Mouse (Mus musculus) left cerebral cortex, adult 18-20 months (tissue): ENCODE measurements around the gene Ndrg4. TPM values are rescaled to one million over a fixed set of nuclear protein-coding genes. Genes with fewer than 3 reads are reported as not detected.

ENCODE experiments used
- DNase-seq, 2 experiments: peaks; one replicate each; pipeline ENCODE4 v3.0.0; 2021 to 2022; ENCODE audit warnings: low spot score in 2 of 2, mixed read lengths in 1 of 2
- microRNA-seq, 2 experiments: library from miRNA; unstranded; fragments of <30 nt; microRNA quantifications; one replicate each; pipeline ENCODE4 v1.2.0; 2021
- total RNA-seq, 2 experiments: library from RNA; stranded (reverse); gene quantifications; 2 replicates each; pipeline ENCODE4 v1.2.3; 2021

The Ndrg4 gene
- total RNA-seq, 2 experiments from 2014 or later = 1,666 to 1,729 TPM

DNA sequence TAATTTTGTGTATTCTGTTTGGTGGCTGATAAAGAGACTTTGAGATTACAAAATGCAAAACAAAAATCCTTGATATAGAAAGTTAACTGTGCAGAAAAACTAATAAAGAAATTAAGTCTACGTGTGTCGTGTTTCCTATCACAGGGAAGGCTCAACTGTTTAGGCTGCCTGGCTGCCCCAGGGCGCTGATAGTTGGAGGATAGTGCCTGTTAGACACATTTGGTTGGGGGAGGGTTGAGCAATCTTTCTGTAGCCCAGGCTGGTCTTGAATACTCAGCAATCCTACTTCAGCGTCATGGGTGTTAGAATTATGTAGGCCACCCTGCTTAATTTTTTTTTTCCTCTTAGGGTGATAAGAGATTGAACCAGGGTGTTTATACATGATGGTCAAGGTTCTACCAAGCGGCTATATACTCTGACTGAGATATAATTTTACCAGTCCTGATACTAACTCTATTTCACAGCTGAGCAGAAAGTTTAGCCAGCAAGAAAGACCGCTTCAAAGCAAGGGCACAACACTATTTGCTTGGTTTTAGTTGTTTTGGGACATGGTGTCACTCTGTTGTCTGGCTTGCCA, 38.1 kb downstream of the Ndrg4 start:
- no peak for DNase-seq

DNA sequence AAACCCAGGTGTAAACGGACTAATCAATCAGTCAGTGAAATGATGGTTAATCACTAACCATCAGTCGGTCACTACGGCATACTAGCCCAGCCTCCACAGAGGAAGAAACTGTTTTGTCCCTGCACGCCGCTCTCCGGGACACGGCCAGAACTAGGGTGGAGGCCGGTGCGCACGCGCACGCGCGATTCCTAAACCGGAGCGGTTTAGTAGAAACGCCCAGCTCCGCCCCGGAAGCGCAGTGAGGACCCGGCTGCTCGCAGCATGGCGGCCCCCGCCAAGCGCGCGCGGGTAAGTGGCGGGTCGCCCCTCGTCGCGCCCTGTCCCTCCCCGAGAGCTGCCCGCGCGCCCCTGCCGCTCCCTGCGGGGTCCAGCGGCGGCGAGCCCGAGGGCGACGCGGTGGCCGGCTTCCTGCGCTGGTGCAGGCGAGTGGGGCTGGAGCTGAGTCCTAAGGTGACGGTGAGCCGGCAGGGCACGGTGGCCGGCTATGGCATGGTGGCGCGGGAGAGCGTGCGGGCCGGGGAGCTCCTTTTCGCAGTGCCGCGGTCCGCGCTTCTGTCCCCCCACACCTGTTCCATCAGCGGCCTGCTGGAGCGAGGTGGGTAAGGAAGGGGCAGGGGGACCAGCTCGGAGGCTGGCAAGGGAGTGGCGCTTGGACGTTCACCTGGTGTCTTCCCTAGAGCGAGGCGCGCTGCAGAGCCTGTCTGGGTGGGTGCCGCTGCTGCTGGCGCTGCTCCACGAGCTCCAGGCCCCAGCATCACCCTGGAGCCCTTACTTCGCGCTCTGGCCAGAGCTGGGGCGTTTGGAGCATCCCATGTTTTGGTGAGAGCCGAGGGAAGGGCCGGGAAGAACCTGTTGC, 39.1 kb downstream of the Ndrg4 start, which contains the start of gene Setd6:
Gene Setd6 (plus strand): TSS at position 206 of the 856 bp plus-strand sequence.
- DNase-seq = peak; percentile 81 to 90

DNA sequence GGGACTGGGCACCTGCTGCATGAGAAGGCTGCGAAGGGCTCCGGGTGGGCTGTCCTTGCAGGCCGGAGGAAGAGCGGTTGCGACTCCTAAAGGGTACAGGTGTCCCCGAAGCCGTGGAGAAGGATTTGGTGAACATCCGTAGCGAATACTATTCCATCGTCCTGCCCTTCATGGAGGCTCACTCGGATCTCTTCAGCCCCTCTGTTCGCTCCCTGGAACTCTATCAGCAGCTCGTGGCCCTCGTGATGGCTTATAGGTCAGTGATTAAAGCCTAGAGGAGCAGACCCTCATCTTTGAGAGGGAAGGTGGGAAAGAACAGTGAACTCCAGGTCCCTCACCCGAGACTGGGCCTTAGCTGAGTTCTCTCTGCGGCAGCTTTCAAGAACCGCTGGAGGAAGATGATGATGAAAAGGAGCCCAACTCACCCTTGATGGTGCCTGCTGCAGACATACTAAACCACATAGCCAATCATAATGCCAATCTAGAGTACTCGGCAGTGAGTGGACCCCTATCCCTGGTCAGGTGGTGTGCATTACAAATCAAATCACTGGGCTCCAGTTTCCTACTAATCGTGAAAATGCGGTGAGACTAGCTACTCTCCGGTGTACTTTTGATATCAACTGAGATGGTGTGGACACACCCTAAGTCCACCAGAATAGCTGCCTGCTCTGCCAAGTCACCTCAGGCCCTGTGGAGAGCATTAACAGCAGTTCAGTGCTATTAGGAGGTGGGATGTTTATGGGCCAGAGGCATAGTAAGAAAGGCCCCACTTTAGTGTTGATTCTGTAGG, 40.0 kb downstream of the Ndrg4 start:
- DNase-seq = no peak

DNA sequence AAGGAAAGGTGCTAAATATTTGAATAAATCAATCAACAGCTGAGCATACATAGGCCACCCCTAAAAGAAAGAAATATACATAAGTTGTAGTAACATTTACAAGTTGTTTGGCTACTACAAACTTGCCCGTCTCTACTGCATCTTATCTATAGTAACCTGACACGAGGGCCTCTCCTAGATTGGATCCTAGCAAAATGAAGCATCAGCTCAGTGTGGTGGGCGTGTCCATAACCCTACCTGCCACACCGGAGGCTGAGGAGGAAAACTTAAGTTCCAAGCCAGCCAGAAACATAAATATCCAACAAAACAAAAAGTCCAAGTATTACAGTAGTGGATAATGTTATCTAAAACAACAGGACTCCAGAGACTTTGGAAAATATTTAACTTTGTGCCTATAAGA, 50.8 kb downstream of the Ndrg4 start:
- DNase-seq = no peak

DNA sequence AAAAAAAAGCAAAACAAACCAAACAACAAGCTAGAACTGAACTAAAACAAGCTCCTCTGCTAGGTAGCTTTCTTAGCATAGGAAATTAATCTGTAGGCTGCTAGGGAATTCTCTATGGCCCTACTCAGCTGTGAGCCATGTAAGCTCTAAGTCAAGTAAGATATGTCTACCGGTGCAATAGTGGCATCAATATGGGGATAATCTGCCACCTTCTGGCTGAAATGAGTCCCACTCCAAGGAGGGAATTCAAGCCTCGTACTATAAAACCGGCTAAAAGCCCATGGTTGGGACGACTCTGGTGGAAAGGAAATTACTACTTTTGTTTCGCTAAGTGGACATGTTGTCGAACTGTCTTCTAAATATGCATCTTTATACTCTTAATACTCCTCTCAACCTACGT, 61.8 kb downstream of the Ndrg4 start:
- DNase-seq = peak; percentile 30 to 33

DNA sequence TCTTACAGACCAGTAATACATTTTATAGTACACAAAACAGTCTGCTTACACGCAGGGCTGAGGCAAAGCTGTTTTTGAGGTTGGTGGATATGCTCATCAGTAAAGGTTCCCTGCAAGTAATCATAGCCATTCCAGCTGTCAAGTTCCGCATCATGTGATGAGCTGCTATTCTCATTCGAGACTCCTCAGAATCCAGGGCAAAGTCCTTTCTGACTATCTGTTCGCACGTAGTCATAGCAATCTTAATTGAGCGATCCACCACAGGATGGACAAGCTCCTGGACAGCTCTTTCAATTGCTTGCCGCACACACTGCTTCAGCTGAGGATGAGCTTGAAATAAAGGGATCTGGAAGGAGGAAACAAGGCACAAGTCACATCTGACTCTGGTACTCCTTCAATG, 65.0 kb downstream of the Ndrg4 start:
- no peak for DNase-seq

DNA sequence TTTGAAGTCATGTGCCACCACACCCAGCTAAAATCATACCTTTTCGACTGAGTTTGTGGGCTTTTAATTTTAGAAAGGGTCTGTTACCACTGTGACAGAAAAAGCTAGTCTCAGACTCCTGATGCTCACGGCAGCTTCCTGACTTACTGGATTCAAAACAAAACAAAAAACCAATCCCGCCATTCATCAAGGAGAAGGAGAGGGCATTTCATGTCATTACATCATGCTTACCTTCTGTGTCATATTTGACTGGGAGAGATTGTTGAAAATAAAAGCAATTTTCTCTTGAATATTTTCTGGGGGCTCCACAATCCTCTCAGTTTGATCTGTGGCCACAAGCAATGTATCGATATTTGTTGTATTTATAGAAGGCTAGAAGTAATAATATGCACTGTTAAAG, 71.2 kb downstream of the Ndrg4 start:
- no peak for DNase-seq

DNA sequence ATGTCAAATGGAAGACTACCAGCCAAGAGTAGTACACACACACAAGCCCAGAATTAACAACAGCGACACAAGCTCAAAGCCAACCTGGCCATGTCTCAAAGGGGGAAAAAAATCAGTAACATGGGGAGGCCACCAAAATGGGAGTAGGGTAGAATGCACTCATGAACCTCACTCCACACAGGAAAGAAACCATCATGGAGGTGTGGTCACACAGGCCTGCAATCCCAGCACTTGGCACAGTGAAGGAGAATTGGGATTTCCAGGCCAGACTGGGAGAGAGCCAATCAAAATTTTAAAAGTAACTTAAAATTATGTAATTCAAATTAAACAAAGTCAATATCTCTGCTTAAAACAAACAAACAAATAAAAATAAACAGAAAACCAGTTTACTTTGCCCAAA, 75.1 kb downstream of the Ndrg4 start:
- DNase-seq = no peak

DNA sequence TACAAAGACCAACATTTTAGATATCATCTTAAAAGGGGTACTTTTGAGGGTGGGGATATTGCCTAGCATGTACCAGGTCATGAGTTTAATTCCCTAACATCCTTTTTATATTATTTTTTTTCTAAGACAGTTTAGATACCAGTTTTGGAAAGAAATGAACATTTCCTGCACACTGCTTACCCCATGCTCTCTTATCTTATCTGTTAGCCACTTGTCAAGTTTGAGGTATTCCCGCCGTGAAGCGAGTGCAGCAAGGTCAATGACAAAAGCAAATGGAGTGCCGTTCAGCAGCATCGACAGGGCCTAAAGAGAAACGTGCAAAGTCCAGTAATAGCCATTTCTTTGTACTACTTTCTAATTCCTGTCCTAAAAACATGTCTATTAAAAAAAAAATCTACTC, 83.5 kb downstream of the Ndrg4 start:
- DNase-seq = no peak

DNA sequence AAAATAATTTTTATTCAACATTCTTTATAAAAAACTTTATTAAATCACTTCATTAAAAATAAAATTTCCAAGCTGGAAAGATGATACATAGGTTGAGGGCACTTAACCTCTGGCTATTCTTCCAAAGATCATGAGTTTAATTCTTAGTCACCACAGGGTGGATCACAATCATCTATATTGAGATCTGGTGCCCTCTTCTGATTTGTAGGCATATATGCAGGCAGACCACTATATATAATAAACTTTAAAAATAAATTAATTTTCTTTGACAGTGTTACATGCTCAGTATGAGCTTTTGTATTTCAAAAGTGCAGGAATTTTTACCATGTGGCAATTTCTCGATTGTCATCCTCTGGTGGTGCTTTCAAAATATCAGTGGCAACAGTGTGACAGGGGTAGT, 87.4 kb downstream of the Ndrg4 start:
- no peak for DNase-seq

Small RNA genes within 50 kb of the gene (microRNA-seq; reads per million reads assigned to microRNA genes)
- gene Mir7073 = 2.0 to 4.9 reads per million in 2 experiments

Other genes starting within 250 kb of the Ndrg4 start
- gene Cfap20, start 242.1 kb upstream of the Ndrg4 start, total RNA-seq = 10 to 100 TPM; 58.8 to 60.7 TPM
- gene Csnk2a2, start 186.9 kb upstream of the Ndrg4 start, total RNA-seq = 10 to 100 TPM; 81.8 to 92.0 TPM
- gene Ccdc113, start 142.9 kb upstream of the Ndrg4 start, total RNA-seq = 1 to 10 TPM; 3.3 to 3.4 TPM
- gene Prss54, start 100.6 kb upstream of the Ndrg4 start, total RNA-seq = not detected
- gene Gins3, start 43.5 kb upstream of the Ndrg4 start, total RNA-seq = 1 to 10 TPM; 2.0 to 2.8 TPM
- gene Setd6, start 38.9 kb downstream of the Ndrg4 start, total RNA-seq = 10 to 100 TPM; 17.2 to 17.6 TPM
- 100 to 1,000 TPM; 129 to 130 TPM for gene Cnot1, start 130.5 kb downstream of the Ndrg4 start, total RNA-seq
- 10 to 100 TPM; 78.1 to 96.2 TPM for gene Sap18b, start 148.4 kb downstream of the Ndrg4 start, total RNA-seq
- 10 to 100 TPM; 24.4 to 28.7 TPM for gene Slc38a7, start 176.6 kb downstream of the Ndrg4 start, total RNA-seq
- 100 to 1,000 TPM; 231 to 248 TPM for gene Got2, start 211.6 kb downstream of the Ndrg4 start, total RNA-seq